Mouse (Mus musculus) heart, postnatal 0 days (tissue): ENCODE measurements around the gene Dcaf8. TPM values are rescaled to one million over a fixed set of nuclear protein-coding genes. Genes with fewer than 3 reads are reported as not detected.

ENCODE experiments used
- ATAC-seq: fragments of 200-750 bp; cut with Nextera tagmentation; 2 replicates; pipeline ENCODE4 v1.8.0; 2017; ENCODE audit warnings: low read depth, moderate number of reproducible peaks, moderate library complexity; ENCODE audit not compliant: insufficient read depth
- DNase-seq: peaks from one replicate; pipeline ENCODE4 v3.0.0-alpha.2; 2016; ENCODE audit warnings: low spot score
- H3K27ac ChIP-seq: fragments of 300-500 bp; sonication (generic); 2 replicates; pipeline ENCODE4 v1.5.1; 2014; ENCODE audit warnings: low read depth, mild to moderate bottlenecking
- H3K27me3 ChIP-seq: fragments of 300-500 bp; sonication (generic); 2 replicates; pipeline ENCODE4 v1.6.1; 2014; ENCODE audit warnings: low read length, mixed read lengths; ENCODE audit not compliant: control insufficient read depth, insufficient read depth
- H3K36me3 ChIP-seq: fragments of 300-500 bp; sonication (generic); replicated peaks from 2 replicates; pipeline ENCODE4 v1.6.1; 2014; ENCODE audit warnings: low read length, mixed read lengths; ENCODE audit not compliant: control insufficient read depth, insufficient read depth
- H3K4me1 ChIP-seq: fragments of 300-500 bp; sonication (generic); 2 replicates; pipeline ENCODE4 v1.6.1; 2014; ENCODE audit warnings: antibody characterized with exemption; ENCODE audit not compliant: control insufficient read depth, insufficient read depth
- H3K4me2 ChIP-seq: fragments of 300-500 bp; sonication (generic); 2 replicates; pipeline ENCODE4 v1.6.1; 2014; ENCODE audit warnings: low read depth, mild to moderate bottlenecking, low read length, moderate library complexity
- H3K4me3 ChIP-seq: fragments of 300-500 bp; sonication (generic); 2 replicates; pipeline ENCODE4 v1.5.1; 2014; ENCODE audit warnings: low read depth, low read length
- H3K9ac ChIP-seq: fragments of 300-500 bp; sonication (generic); replicated peaks from 2 replicates; pipeline ENCODE4 v1.6.1; 2014; ENCODE audit warnings: low read depth, low read length, mixed read lengths
- H3K9me3 ChIP-seq: fragments of 300-500 bp; sonication (generic); replicated peaks from 2 replicates; pipeline ENCODE4 v1.6.1; 2016; ENCODE audit warnings: low read length; ENCODE audit not compliant: control insufficient read depth
- CTCF ChIP-seq: IDR thresholded peaks from 2 replicates; pipeline ENCODE4 v1.5.1; 2016; ENCODE audit warnings: antibody characterized with exemption, control low read depth, low read depth
- EP300 ChIP-seq: IDR thresholded peaks from 2 replicates; pipeline ENCODE4 v1.6.1; 2016; ENCODE audit warnings: antibody characterized with exemption, low read depth
- WGBS: fragments of 180-500 bp; shearing (Covaris S2); extraction: QIAGEN DNeasy Blood & Tissue Kit; methylation state at CpG from one replicate; pipeline ENCODE4 v1.1.7; 2014; 5-methylcytosine and 5-hydroxymethylcytosine counted together
- polyA plus RNA-seq: library from polyadenylated mRNA; unstranded; fragments of >200 nt; fragmentation: Nextera tagmentation; extraction: Ambion mirVana; gene quantifications from 2 replicates; pipeline ENCODE4 v1.2.1, GENCODE M21; 2015
- total RNA-seq: library from RNA; depleted of rRNA; stranded (reverse); fragments of >200 nt; gene quantifications from 2 replicates; pipeline ENCODE4 v1.2.3, GENCODE M21; 2014; ENCODE audit warnings: low replicate concordance

The Dcaf8 gene
- total and polyA plus RNA-seq, 2 experiments from 2014 or later, result 116 to 129 TPM

DNA sequence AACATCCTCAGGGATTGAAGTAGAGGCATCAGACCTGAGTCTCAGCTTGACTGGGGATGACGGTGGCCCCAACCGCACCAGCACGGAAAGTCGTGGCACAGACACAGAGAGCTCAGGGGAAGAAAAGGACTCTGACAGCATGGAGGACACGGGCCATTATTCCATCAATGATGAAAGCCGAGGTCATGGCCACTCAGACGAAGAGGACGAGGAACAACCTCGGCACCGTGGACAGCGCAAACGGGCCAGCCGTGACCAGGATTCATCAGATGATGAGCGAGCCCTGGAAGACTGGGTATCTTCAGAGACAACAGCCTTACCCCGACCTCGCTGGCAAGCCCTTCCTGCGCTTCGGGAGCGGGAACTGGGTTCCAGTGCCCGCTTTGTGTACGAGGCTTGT, 24.5 kb downstream of the Dcaf8 start:
- peaks cover 84% of the 10 kb centered on the region for H3K36me3 ChIP-seq
- no peak overlapping the region for H3K4me3 ChIP-seq
- no peak for TF ChIP-seq EP300
- TF ChIP-seq CTCF, result no peak
- WGBS, result 90% methylated on average over 21 of the region's 21 CpGs
- DNase-seq (no peak), ATAC-seq (no peak)
- no peak overlapping the region for H3K27ac ChIP-seq
- no peak overlapping the region for H3K4me2 ChIP-seq
- peaks cover 4% of the 10 kb centered on the region for H3K4me1 ChIP-seq
- no peaks in the 10 kb centered on the region for H3K9me3 ChIP-seq
- no peak overlapping the region for H3K9ac ChIP-seq
- H3K27me3 ChIP-seq, result no peaks in the 10 kb centered on the region

DNA sequence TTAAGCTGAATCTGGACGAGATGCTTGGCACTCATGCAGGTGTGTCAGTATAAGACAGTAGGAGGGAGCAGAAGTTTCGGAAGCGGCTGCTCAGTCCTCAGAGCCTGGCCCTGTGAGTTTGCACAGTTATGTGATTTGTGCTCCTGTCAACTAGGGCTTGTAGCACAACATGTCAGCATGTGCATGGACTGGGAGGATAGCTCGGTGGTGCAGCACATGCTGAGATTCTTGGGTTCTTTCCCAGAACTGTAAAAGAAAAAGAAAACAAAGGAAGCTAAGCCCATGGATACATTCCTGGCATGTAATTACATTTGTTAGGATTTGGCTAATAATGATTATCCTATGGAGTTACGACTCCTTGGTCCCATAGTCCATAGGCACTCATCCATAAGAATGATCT, 25.3 kb downstream of the Dcaf8 start:
- H3K36me3 ChIP-seq, result peaks cover 84% of the 10 kb centered on the region
- no peak overlapping the region for H3K27ac ChIP-seq
- ATAC-seq, result no peak
- no peak overlapping the region for H3K9ac ChIP-seq
- WGBS, result 73% methylated on average over 5 of the region's 5 CpGs
- TF ChIP-seq EP300, result no peak
- no peak for TF ChIP-seq CTCF
- H3K9me3 ChIP-seq, result no peaks in the 10 kb centered on the region
- no peak for DNase-seq
- no peak overlapping the region for H3K4me2 ChIP-seq
- H3K27me3 ChIP-seq, result no peaks in the 10 kb centered on the region
- H3K4me3 ChIP-seq, result no peak overlapping the region
- H3K4me1 ChIP-seq, result peaks cover 4% of the 10 kb centered on the region

GRCm38 (mm10) chr1:172177791-172178190, 29.9 kb downstream of the Dcaf8 start:
- H3K9me3 ChIP-seq, result no peaks in the 10 kb centered on the region
- no peaks in the 10 kb centered on the region for H3K4me1 ChIP-seq
- H3K4me2 ChIP-seq, result no peak overlapping the region
- DNase-seq, result no peak
- no peak for ATAC-seq
- H3K9ac ChIP-seq, result no peak overlapping the region; the same call in 1 of the 2 replicates
- peaks cover 84% of the 10 kb centered on the region for H3K36me3 ChIP-seq
- H3K27ac ChIP-seq, result no peak overlapping the region
- TF ChIP-seq CTCF, result no peak
- TF ChIP-seq EP300, result no peak
- H3K27me3 ChIP-seq, result no peaks in the 10 kb centered on the region
- H3K4me3 ChIP-seq, result no peak overlapping the region
- 80% methylated on average over 7 of the region's 7 CpGs for WGBS

DNA sequence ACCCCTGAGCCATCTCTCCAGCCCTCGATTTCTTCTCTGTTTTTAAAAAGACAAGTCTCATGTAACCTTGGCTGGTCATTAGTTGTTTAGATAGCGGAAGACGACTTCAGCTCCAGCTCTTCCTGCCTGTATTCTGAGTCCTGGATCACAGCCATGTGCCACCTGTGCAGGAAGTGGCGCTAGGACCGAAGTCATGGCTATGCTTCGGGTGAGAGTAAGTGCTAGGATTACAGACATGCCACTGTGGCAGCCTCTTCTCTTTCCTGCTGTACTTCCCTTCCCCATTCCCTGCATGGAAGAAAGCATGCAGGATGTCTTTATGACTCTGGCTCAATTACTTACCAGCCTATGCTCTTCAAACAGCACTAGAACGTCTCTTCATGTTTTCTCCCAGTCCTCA, 31.2 kb downstream of the Dcaf8 start:
- WGBS, result 47% methylated on average over 7 of the region's 7 CpGs
- H3K4me2 ChIP-seq, result no peak overlapping the region
- DNase-seq, result no peak
- H3K9me3 ChIP-seq, result no peaks in the 10 kb centered on the region
- H3K36me3 ChIP-seq, result peaks cover 76% of the 10 kb centered on the region
- no peak for ATAC-seq
- H3K27ac ChIP-seq, result no peak overlapping the region
- no peaks in the 10 kb centered on the region for H3K27me3 ChIP-seq
- H3K4me3 ChIP-seq, result no peak overlapping the region
- no peak overlapping the region for H3K9ac ChIP-seq
- H3K4me1 ChIP-seq, result no peaks in the 10 kb centered on the region
- TF ChIP-seq EP300, result no peak
- no peak for TF ChIP-seq CTCF

GRCm38 (mm10) chr1:172180881-172181280, 33.0 kb downstream of the Dcaf8 start:
- Histone ChIP-seq H3K4me1 (no peaks in the 10 kb centered on the region), H3K9me3 (no peaks in the 10 kb centered on the region), H3K27me3 (no peaks in the 10 kb centered on the region), H3K36me3 (peaks cover 73% of the 10 kb centered on the region), H3K27ac (no peak overlapping the region), H3K9ac (no peak overlapping the region), H3K4me3 (no peak overlapping the region), H3K4me2 (no peak overlapping the region)
- DNase-seq (no peak), ATAC-seq (no peak)
- 64% methylated on average over 4 of the region's 4 CpGs for WGBS
- TF ChIP-seq CTCF (no peak), EP300 (no peak)

DNA sequence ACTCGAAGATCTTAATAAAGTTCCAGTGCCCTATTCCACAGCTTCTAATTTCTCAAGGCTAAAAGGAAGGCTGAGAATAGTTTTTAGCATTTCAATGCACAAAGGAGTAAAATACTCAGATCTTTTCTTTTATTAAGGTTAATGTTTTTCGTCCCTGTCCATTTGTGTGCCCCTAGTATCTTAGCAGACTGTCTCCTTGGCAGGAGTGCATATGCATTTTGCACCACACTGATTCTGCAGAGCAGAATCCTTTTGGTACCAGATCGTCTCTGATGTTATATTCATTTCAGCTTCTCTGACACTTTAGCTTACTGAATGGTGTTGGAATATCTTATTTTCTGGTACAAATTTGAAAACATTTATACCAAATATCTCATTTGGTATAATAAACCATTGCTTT, 33.9 kb downstream of the Dcaf8 start:
- Histone ChIP-seq H3K4me2 (no peak overlapping the region), H3K9me3 (no peaks in the 10 kb centered on the region), H3K27ac (no peak overlapping the region), H3K9ac (no peak overlapping the region), H3K36me3 (peaks cover 77% of the 10 kb centered on the region), H3K27me3 (no peaks in the 10 kb centered on the region), H3K4me3 (no peak overlapping the region), H3K4me1 (no peaks in the 10 kb centered on the region)
- no peak for DNase-seq
- no peak for TF ChIP-seq CTCF
- TF ChIP-seq EP300, result no peak
- WGBS, result 82% methylated on average over 3 of the region's 3 CpGs
- ATAC-seq, result no peak
